Mouse (Mus musculus) stomach, postnatal 0 days (tissue): Measurements from ENCODE around the gene Dop1b.

ENCODE experiments used
- CTCF ChIP-seq: IDR thresholded peaks from 2 replicates; pipeline ENCODE4 v1.5.1; 2016; ENCODE audit warnings: antibody characterized with exemption, low read depth, mild to moderate bottlenecking, moderate library complexity
- EP300 ChIP-seq: optimal IDR thresholded peaks from 2 replicates; pipeline ENCODE3; 2016; ENCODE audit warnings: antibody characterized with exemption

GRCm38 (mm10) chr16:93770271-93770926 is 58.7 kb downstream of the Dop1b start:
- TF ChIP-seq CTCF (no peak), EP300 (no peak)
